Mouse (Mus musculus): Measurements from ENCODE around the gene Armc7. TPM values are rescaled to one million over a fixed set of nuclear protein-coding genes. Genes with fewer than 3 reads are reported as not detected.
"Not testable (repeated sequence)": the region's sequence is repeated elsewhere in the genome, so short reads cannot be mapped to it uniquely, and the experiment has no call there.

Armc7 gene
- total RNA-seq, 4 experiments from 2014 or later: 1.0 to 1.8 (median 1.5) TPM

- no peak for DNase-seq (ENCODE audit: low spot score in 2 of 2)
Measured at GRCm38 (mm10) chr11:115522238-115522637, 46.8 kb downstream of the Armc7 start.

GRCm38 (mm10) chr11:115522703-115523102, 47.2 kb downstream of the Armc7 start:
- DNase-seq (ENCODE audit: low spot score in 2 of 2): no peak

- DNase-seq (ENCODE audit: low spot score in 2 of 2): not testable (repeated sequence)
Measured at GRCm38 (mm10) chr11:115526446-115526845, 51.0 kb downstream of the Armc7 start.

- DNase-seq (ENCODE audit: low spot score in 2 of 2): no peak
Measured at GRCm38 (mm10) chr11:115534759-115535371, 59.4 kb downstream of the Armc7 start.

- peak; percentile 30 to 55 for DNase-seq (ENCODE audit: low spot score in 2 of 2)
Measured at GRCm38 (mm10) chr11:115535401-115536037, 60.1 kb downstream of the Armc7 start.

GRCm38 (mm10) chr11:115536038-115536681, 60.7 kb downstream of the Armc7 start, which contains the start of gene Sumo2:
Gene Sumo2, minus strand, starts transcription at chr11:115536276.
- DNase-seq (ENCODE audit: low spot score in 2 of 2): peak; percentile 99

GRCm38 (mm10) chr11:115536856-115537568, 61.5 kb downstream of the Armc7 start:
- DNase-seq (ENCODE audit: low spot score in 2 of 2): no peak

GRCm38 (mm10) chr11:115538045-115538444, 62.6 kb downstream of the Armc7 start:
- no peak for DNase-seq (ENCODE audit: low spot score in 2 of 2)

Small RNAs within 50 kb of the gene (microRNA-seq; reads per million reads assigned to microRNA genes)
- gene Mir3968: not detected

Other genes starting within 250 kb of the Armc7 start
- gene Grin2c, start 208.4 kb upstream of the Armc7 start, total RNA-seq (2022): under 1 TPM; 0.05 to 0.16 (median 0.14) TPM
- gene Fdxr, start 198.6 kb upstream of the Armc7 start, total RNA-seq (2022): 1 to 10 TPM; 2.4 to 4.1 (median 2.7) TPM
- gene Fads6, start 178.0 kb upstream of the Armc7 start, total RNA-seq (2022): 1 to 10 TPM; 2.7 to 5.7 (median 4.6) TPM
- not detected for gene Otop2, start 168.5 kb upstream of the Armc7 start, total RNA-seq (2022)
- gene Ush1g, start 153.6 kb upstream of the Armc7 start, total RNA-seq (2022): under 1 TPM; 0.15 to 0.34 (median 0.24) TPM
- gene Otop3, start 140.9 kb upstream of the Armc7 start, total RNA-seq (2022): not detected
- 1 to 10 TPM in 2 of 4 experiments, under 1 TPM in 2; 0.68 to 2.7 (median 1.2) TPM for gene Hid1, start 107.9 kb upstream of the Armc7 start, total RNA-seq (2022)
- gene Cdr2l, start 93.8 kb upstream of the Armc7 start, total RNA-seq (2022): 1 to 10 TPM in 3 of 4 experiments, under 1 TPM in 1; 0.77 to 1.6 (median 1.1) TPM
- 10 to 100 TPM; 79.1 to 92.9 (median 87.4) TPM for gene Mrpl58, start 71.9 kb upstream of the Armc7 start, total RNA-seq (2022)
- gene Atp5h, start 55.7 kb upstream of the Armc7 start, total RNA-seq (2022): 100 to 1,000 TPM; 638 to 797 (median 746) TPM
- gene Kctd2, start 55.5 kb upstream of the Armc7 start, total RNA-seq (2022): 10 to 100 TPM; 15.0 to 18.5 (median 16.4) TPM
- not detected for gene Trim80, start 35.1 kb upstream of the Armc7 start, total RNA-seq (2022)
- not detected for gene Slc16a5, start 13.2 kb upstream of the Armc7 start, total RNA-seq (2022)
- gene Nt5c, start 16.2 kb downstream of the Armc7 start, total RNA-seq (2022): 1 to 10 TPM; 5.4 to 7.4 (median 6.6) TPM
- 10 to 100 TPM; 64.3 to 70.0 (median 66.3) TPM for gene Jpt1, start 38.7 kb downstream of the Armc7 start, total RNA-seq (2022)
- 100 to 1,000 TPM; 138 to 163 (median 141) TPM for gene Sumo2, start 60.6 kb downstream of the Armc7 start, total RNA-seq (2022)
- 10 to 100 TPM; 16.6 to 21.7 (median 20.9) TPM for gene Nup85, start 88.8 kb downstream of the Armc7 start, total RNA-seq (2022)
- gene Mrps7, start 128.3 kb downstream of the Armc7 start, total RNA-seq (2022): 10 to 100 TPM; 73.4 to 84.2 (median 81.8) TPM
- 10 to 100 TPM; 10.3 to 14.5 (median 11.6) TPM for gene Gga3, start 128.4 kb downstream of the Armc7 start, total RNA-seq (2022)
- gene Mif4gd, start 137.3 kb downstream of the Armc7 start, total RNA-seq (2022): 10 to 100 TPM; 34.1 to 43.9 (median 40.3) TPM
- 10 to 100 TPM; 35.7 to 45.7 (median 40.7) TPM for gene Slc25a19, start 152.6 kb downstream of the Armc7 start, total RNA-seq (2022)
- 10 to 100 TPM; 60.8 to 77.6 (median 67.7) TPM for gene Grb2, start 232.9 kb downstream of the Armc7 start, total RNA-seq (2022)